Mouse (Mus musculus) MEL (cell line): ENCODE results near the gene Gtf2i.

Experiments
- CTCF ChIP-seq, 3 experiments: IDR thresholded peaks in 2 of 3; conservative IDR thresholded peaks in 1 of 3; 2 replicates each; pipeline ENCODE4 v1.5.1; 2011 to 2012; ENCODE audit warnings: low read length in 3 of 3, low read depth in 2 of 3, mild to moderate bottlenecking in 2 of 3, improper control_type of control experiment in 1 of 3, inconsistent platforms in 1 of 3, mixed read lengths in 1 of 3, moderate library complexity in 1 of 3; ENCODE audit not compliant: control insufficient read depth in 1 of 3, insufficient read depth in 1 of 3, poor library complexity in 1 of 3, severe bottlenecking in 1 of 3
- GATA1 ChIP-seq: IDR thresholded peaks from 2 replicates; pipeline ENCODE4 v1.6.1; 2011; ENCODE audit warnings: low read depth, low read length, improper control_type of control experiment
- MAFK ChIP-seq: IDR thresholded peaks from 2 replicates; pipeline ENCODE4 v1.6.1; 2011; ENCODE audit warnings: low read depth, mild to moderate bottlenecking, low read length, improper control_type of control experiment, borderline replicate concordance
- POLR2A ChIP-seq, 2 experiments: IDR thresholded peaks; 2 replicates each; pipeline ENCODE4 v1.6.1; 2011 to 2012; ENCODE audit warnings: low read length in 2 of 2, mild to moderate bottlenecking in 2 of 2, control low read depth in 1 of 2, improper control_type of control experiment in 1 of 2, low read depth in 1 of 2, moderate library complexity in 1 of 2; ENCODE audit not compliant: control insufficient read depth in 1 of 2, insufficient read depth in 1 of 2, poor library complexity in 1 of 2
- POLR2AphosphoS5 ChIP-seq: IDR thresholded peaks from 2 replicates; pipeline ENCODE4 v1.6.1; 2012; ENCODE audit warnings: low read depth, borderline replicate concordance, mild to moderate bottlenecking, inconsistent platforms, low read length, moderate library complexity, mixed read lengths
- TCF12 ChIP-seq: IDR thresholded peaks from 2 replicates; pipeline ENCODE4 v1.6.1; 2014; ENCODE audit warnings: low read depth, mild to moderate bottlenecking, inconsistent platforms, low read length, improper control_type of control experiment, moderate library complexity
- ZC3H11A ChIP-seq: IDR thresholded peaks from 2 replicates; pipeline ENCODE4 v1.6.1; 2012; ENCODE audit warnings: low read depth, mild to moderate bottlenecking, inconsistent platforms, low read length, improper control_type of control experiment

DNA sequence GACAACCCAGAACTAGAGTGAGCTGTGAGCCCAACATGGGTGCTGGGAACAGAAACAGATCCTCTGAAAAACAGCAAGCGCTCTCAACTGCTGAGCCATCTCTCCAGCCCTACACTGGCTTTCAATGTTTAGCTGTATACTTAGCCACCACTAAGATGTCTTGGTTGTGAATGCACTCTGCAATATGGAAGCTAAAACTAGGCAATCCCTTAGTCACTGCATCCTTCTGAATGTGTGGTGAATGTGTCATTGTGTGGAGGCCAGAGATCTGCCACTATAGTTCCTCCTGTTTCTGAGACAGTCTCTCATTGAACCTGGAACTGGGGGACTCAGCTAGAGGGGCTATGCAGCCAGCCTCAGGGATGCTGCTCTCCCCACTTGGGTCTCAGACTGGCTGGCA lies 5.2 kb downstream of the Gtf2i start:
- 0 out of 4 replicates have a peak, but pooled peaks of 1 of the 2 experiments have one; percentile 8 for TF ChIP-seq POLR2A (IDR thresholded peaks at IDR 0.05; ENCODE audit: control insufficient read depth in 1 of 2, insufficient read depth in 1 of 2, low read depth in 1 of 2, low read length in 2 of 2, poor library complexity in 1 of 2)
- no peak for TF ChIP-seq CTCF (IDR thresholded peaks at IDR 0.05 in 2 of 3, conservative IDR thresholded peaks at IDR 0.05 in 1 of 3; ENCODE audit: control insufficient read depth in 1 of 3, insufficient read depth in 1 of 3, low read depth in 2 of 3, low read length in 3 of 3, poor library complexity in 1 of 3, severe bottlenecking in 1 of 3)
- TF ChIP-seq ZC3H11A = no peak
- TF ChIP-seq TCF12 = no peak
- TF ChIP-seq POLR2AphosphoS5 = no peak
- no peak for TF ChIP-seq GATA1
- TF ChIP-seq MAFK = no peak
